Mouse (Mus musculus) liver, embryonic 14.5 days (tissue): ENCODE measurements around the gene Slc22a5. TPM values are rescaled to one million over a fixed set of nuclear protein-coding genes. Genes with fewer than 3 reads are reported as not detected.
"Not testable (repeated sequence)": the region's sequence is repeated elsewhere in the genome, so short reads cannot be mapped to it uniquely, and the experiment has no call there.

Source experiments
- ATAC-seq: fragments of 200-750 bp; cut with Nextera tagmentation; 2 replicates; pipeline ENCODE4 v1.8.0; 2017; ENCODE audit warnings: moderate number of reproducible peaks, mild to moderate bottlenecking, moderate library complexity; ENCODE audit not compliant: insufficient read depth
- DNase-seq, 3 experiments: peaks; one replicate each; pipeline ENCODE4 v3.0.0-alpha.2; 2012 to 2013; ENCODE audit warnings: low read depth in 3 of 3, low spot score in 3 of 3
- H3K27ac ChIP-seq: fragments of 300-500 bp; sonication (generic); 2 replicates; pipeline ENCODE4 v1.5.1; 2014; ENCODE audit warnings: moderate library complexity, mild to moderate bottlenecking, control low read depth, inconsistent platforms
- H3K27me3 ChIP-seq: fragments of 300-500 bp; sonication (generic); 2 replicates; pipeline ENCODE4 v1.6.1; 2014; ENCODE audit warnings: mild to moderate bottlenecking, low read length, moderate library complexity; ENCODE audit not compliant: control insufficient read depth, insufficient read depth
- H3K36me3 ChIP-seq: fragments of 300-500 bp; sonication (generic); replicated peaks from 2 replicates; pipeline ENCODE4 v1.6.1; 2014; ENCODE audit warnings: low read depth; ENCODE audit not compliant: control insufficient read depth, insufficient read depth
- H3K4me1 ChIP-seq, 2 experiments: fragments of 200-500 bp in 1 of 2; fragments of 300-500 bp in 1 of 2; sonication (generic) in 1 of 2; replicated peaks; 2 replicates each; pipeline ENCODE4 v1.6.1; 2012 to 2014; ENCODE audit warnings: antibody characterized with exemption in 1 of 2, inconsistent platforms in 1 of 2, low read length in 1 of 2; ENCODE audit not compliant: control insufficient read depth in 2 of 2, insufficient read depth in 2 of 2
- H3K4me2 ChIP-seq: fragments of 300-500 bp; sonication (generic); 2 replicates; pipeline ENCODE4 v1.6.1; 2014; ENCODE audit warnings: low read depth, mild to moderate bottlenecking, control low read depth, moderate library complexity
- H3K4me3 ChIP-seq, 2 experiments: fragments of 200-500 bp in 1 of 2; fragments of 300-500 bp in 1 of 2; sonication (generic) in 1 of 2; 2 replicates each; pipeline ENCODE4 v1.5.1; 2012 to 2014; ENCODE audit warnings: low read depth in 2 of 2, low read length in 2 of 2, mild to moderate bottlenecking in 2 of 2, control low read depth in 1 of 2, inconsistent platforms in 1 of 2, moderate library complexity in 1 of 2; ENCODE audit not compliant: insufficient read depth in 1 of 2
- H3K9ac ChIP-seq: fragments of 300-500 bp; sonication (generic); replicated peaks from 2 replicates; pipeline ENCODE4 v1.6.1; 2014; ENCODE audit warnings: mild to moderate bottlenecking, control low read depth, moderate library complexity
- H3K9me3 ChIP-seq: fragments of 300-500 bp; sonication (generic); 2 replicates; pipeline ENCODE4 v1.6.1; 2016; ENCODE audit warnings: low read length, mixed read lengths; ENCODE audit not compliant: control insufficient read depth
- CTCF ChIP-seq: IDR thresholded peaks from 2 replicates; pipeline ENCODE4 v1.5.1; 2016; ENCODE audit warnings: antibody characterized with exemption, low read depth, control low read depth
- EP300 ChIP-seq: IDR thresholded peaks from 2 replicates; pipeline ENCODE4 v1.6.1; 2016; ENCODE audit warnings: antibody characterized with exemption, low read depth
- WGBS: fragments of 180-500 bp; shearing (Covaris S2); extraction: QIAGEN DNeasy Blood & Tissue Kit; methylation state at CpG from one replicate; pipeline ENCODE4 v1.1.7; 2014; ENCODE audit not compliant: insufficient replicate concordance; 5-methylcytosine and 5-hydroxymethylcytosine counted together
- polyA plus RNA-seq, 2 experiments: library from polyadenylated mRNA; depleted of rRNA in 1 of 2; stranded (reverse) in 1 of 2; unstranded in 1 of 2; fragments of >200 nt; fragmentation: Nextera tagmentation in 1 of 2; extraction: Ambion mirVana in 1 of 2; gene quantifications; 2 replicates each; pipeline versions ENCODE4 v1.2.1 to v1.2.3; 2012 to 2014

Gene Slc22a5
- polyA plus RNA-seq, 2 experiments: 1.7 to 1.9 TPM

DNA sequence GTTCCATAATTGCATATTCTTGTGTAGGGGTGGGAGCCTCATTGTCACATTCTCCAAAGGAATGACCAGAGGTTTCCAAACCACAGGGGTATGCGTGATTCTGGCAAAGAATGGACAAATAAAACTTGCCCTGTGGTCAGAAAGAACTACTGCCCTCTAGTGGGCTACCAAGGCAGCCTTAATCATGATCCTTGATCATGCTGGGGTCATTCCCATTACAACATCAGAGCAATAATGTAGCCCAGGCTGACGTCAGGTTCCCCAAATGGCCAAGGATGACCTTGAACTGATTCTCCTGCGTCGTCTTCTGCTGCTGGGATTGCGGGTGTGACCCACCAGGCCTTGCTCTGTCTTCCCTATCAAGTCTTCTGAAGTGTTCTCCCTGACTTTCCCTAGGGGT, 23.1 kb downstream of the Slc22a5 start:
- H3K9ac ChIP-seq, H3K4me3 ChIP-seq, ATAC-seq, H3K27ac ChIP-seq, H3K4me1 ChIP-seq, H3K36me3 ChIP-seq, H3K4me2 ChIP-seq, DNase-seq, H3K9me3 ChIP-seq, H3K27me3 ChIP-seq: not testable (repeated sequence)
- peak; percentile 49; the same call in 1 of the 2 replicates for TF ChIP-seq CTCF
- 25% methylated on average over 5 of the region's 5 CpGs for WGBS

DNA sequence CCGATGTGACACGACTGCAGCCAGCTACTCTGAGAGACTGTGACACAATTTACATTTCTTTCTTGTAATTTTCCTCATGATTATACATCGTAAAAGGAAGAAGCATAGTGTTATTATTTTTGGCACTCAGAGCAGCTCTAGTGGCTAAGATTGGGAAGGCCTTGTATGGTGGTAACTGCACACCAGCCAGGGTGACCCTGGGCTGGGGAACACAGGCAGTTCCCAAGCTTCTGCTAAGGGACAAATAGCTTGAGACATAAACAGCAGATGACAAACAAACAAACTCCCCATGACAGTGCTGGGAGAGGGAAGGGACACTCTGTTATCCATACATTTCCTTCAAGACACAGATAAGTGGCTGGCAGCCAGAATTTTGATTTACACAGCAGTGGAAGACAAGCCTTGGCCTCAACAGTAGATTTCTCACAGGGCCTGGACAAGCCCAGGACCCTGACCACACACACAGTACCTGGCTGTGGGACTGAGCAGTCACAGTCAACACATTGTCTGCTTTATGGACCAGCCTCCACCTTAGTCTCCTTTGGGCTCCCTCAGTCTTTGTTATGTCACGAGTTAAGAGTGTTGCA, 26.6 kb downstream of the Slc22a5 start:
- H3K4me3 ChIP-seq, ATAC-seq, H3K4me1 ChIP-seq, DNase-seq, H3K27me3 ChIP-seq, H3K36me3 ChIP-seq, H3K4me2 ChIP-seq, H3K27ac ChIP-seq, H3K9me3 ChIP-seq, H3K9ac ChIP-seq: not testable (repeated sequence)
- 63% methylated on average over 1 of the region's 4 CpGs for WGBS

DNA sequence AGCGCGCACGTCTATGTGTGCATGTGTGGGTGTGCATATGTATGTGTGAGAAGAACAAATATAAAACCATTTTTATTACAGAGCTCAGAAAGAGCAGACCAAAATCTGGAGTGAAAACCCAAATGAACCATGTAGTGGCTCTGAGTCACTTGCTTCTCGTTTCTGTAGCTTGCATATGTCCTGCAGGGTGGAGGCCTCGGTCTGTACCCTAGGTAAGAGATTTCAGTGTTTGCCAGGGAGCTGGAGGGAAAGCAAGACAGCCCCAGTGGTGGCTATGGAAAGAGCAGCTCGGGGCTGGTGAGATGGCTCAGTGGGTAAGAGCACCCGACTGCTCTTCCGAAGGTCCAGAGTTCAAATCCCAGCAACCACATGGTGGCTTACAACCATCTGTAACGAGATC, 30.5 kb downstream of the Slc22a5 start:
- not testable (repeated sequence) for H3K9me3 ChIP-seq, H3K4me3 ChIP-seq, H3K4me2 ChIP-seq, ATAC-seq, H3K9ac ChIP-seq, DNase-seq, H3K27me3 ChIP-seq, H3K36me3 ChIP-seq, H3K27ac ChIP-seq, H3K4me1 ChIP-seq
- WGBS: 70% methylated on average over 8 of the region's 9 CpGs

DNA sequence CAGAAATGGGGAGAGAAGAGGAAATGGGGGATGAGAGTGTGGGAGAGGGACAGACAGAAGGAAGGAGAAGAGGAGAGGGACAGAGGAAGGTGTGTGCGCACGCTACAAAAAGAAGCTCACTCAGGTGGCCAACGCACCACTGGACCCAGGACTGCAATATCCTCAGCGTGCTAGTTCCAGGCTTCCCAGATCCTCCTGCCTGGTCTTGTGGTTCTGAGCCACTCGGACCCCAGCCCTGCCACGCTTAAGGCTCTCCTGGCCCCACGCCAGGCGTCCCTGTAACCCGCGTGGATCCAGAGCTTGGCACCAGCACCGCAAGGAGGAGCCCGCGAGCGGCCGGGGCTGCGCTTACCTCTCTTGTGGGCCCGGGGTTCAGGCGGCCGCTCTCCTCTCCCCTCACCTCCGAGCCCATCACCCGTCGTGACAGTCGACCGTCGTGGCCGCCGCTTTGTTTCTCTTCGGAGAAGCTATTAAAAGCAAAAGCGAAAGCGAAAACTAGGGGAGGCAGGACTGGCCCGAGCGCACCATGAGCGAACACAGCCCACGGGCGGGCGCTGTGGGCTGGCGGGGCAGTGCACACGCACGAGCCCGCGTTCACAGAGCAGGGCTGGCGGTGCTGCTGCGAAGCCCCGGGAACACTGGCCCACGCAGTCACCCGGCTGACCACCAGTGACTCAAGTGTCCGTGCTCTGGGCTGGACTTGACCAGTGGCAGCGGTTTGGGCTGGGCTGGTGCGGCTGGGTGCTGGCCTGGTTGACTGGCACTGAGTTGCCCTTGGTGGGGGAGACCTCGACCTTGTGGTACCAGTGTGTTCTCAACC, 32.5 kb downstream of the Slc22a5 start, which contains the start of gene Gm12216:
Gm12216 (minus strand) TSS at position 496 of the 820 bp plus-strand sequence.
- not testable (repeated sequence) for H3K9me3 ChIP-seq, H3K36me3 ChIP-seq, DNase-seq, H3K4me1 ChIP-seq, ATAC-seq, H3K27me3 ChIP-seq, H3K27ac ChIP-seq
- peak; percentile 42; the same call in 1 of the 2 replicates for TF ChIP-seq CTCF
- peak within 1 kb of the TSS; percentile 57 for H3K9ac ChIP-seq
- WGBS: 7% methylated on average over 42 of the region's 50 CpGs
- H3K4me2 ChIP-seq: peak within 1 kb of the TSS; percentile 68
- H3K4me3 ChIP-seq: peak within 1 kb of the TSS; percentile 57 to 67

DNA sequence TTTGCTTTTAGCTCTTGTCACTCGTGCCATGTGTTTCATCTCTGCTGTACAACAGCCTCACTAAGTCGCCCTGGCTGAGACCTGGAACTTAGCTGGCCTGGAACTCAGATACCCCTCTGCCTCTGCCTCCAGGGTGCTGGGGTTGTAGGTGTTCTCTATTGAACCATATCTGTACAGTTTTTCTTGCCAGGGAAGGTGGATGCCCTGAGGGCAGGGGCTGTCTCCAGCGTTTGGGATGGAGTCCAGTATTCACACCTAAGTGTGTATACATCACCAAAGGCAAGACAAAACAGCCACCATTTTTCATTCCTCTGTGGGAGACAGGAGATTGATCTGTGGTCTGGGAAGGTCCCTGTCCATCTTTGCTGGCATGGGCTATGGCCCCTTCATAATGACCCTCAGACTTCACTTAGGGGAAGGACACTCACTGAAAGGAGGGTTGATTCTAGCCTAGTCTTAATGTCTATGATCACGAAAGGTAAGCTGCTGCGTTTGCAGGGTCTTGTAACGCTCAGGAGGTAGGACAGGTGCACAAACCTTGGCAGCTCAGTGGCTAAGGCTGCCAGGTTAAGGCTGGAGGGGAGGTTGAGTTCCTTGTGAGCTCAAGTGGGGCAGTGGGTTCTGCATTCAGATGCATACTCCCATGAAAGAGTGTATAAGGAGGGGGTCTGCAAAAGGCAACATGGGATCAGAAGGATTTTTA, 33.3 kb downstream of the Slc22a5 start:
- no peak for ATAC-seq
- TF ChIP-seq CTCF (no peak), EP300 (no peak)
- WGBS: 71% methylated on average over 6 of the region's 6 CpGs
- Histone ChIP-seq H3K9ac (no peak overlapping the region), H3K27ac (no peak overlapping the region), H3K36me3 (no peaks in the 10 kb centered on the region), H3K4me3 (no peak overlapping the region; a peak in 1 of 4 replicates), H3K4me1 (no peaks in the 10 kb centered on the region; a peak in 1 of 4 replicates), H3K4me2 (peak overlapping the region; percentile 68), H3K27me3 (no peaks in the 10 kb centered on the region), H3K9me3 (no peaks in the 10 kb centered on the region)
- DNase-seq: no peak
